Mouse (Mus musculus) forebrain, embryonic 11.5 days (tissue): ENCODE data around the gene Padi3. TPM values are rescaled to one million over a fixed set of nuclear protein-coding genes. Genes with fewer than 3 reads are reported as not detected.
A peak's percentile ranks its signal among the peaks of the same experiment; 100 is the strongest.

Source experiments
- ATAC-seq: fragments of 200-750 bp; cut with Nextera tagmentation; replicated peaks from 2 replicates; pipeline ENCODE4 v1.8.0; 2017; ENCODE audit warnings: moderate TSS enrichment; ENCODE audit not compliant: low FRiP score
- DNase-seq: peaks from one replicate; pipeline ENCODE4 v3.0.0-alpha.2; 2017; ENCODE audit warnings: low spot score
- H3K27ac ChIP-seq: fragments of 300-500 bp; sonication (generic); 2 replicates; pipeline ENCODE4 v1.5.1; 2014; ENCODE audit warnings: low read depth, low read length
- H3K27me3 ChIP-seq: fragments of 300-500 bp; sonication (generic); 2 replicates; pipeline ENCODE4 v1.6.1; 2014; ENCODE audit warnings: mild to moderate bottlenecking, low read length, mixed read lengths; ENCODE audit not compliant: control insufficient read depth, insufficient read depth
- H3K36me3 ChIP-seq: fragments of 300-500 bp; sonication (generic); 2 replicates; pipeline ENCODE4 v1.6.1; 2014; ENCODE audit warnings: mild to moderate bottlenecking, low read length, moderate library complexity, mixed read lengths; ENCODE audit not compliant: control insufficient read depth, insufficient read depth
- H3K4me1 ChIP-seq: fragments of 300-500 bp; sonication (generic); replicated peaks from 2 replicates; pipeline ENCODE4 v1.6.1; 2014; ENCODE audit warnings: low read length, mixed read lengths; ENCODE audit not compliant: control insufficient read depth, insufficient read depth
- H3K4me2 ChIP-seq: fragments of 300-500 bp; sonication (generic); 2 replicates; pipeline ENCODE4 v1.6.1; 2014; ENCODE audit warnings: low read depth, mild to moderate bottlenecking, low read length, moderate library complexity, mixed read lengths; ENCODE audit not compliant: severe bottlenecking
- H3K4me3 ChIP-seq: fragments of 300-500 bp; sonication (generic); 2 replicates; pipeline ENCODE4 v1.5.1; 2014; ENCODE audit warnings: low read depth, low read length
- H3K9ac ChIP-seq: fragments of 300-500 bp; sonication (generic); 2 replicates; pipeline ENCODE4 v1.6.1; 2014; ENCODE audit warnings: low read length
- H3K9me3 ChIP-seq: fragments of 300-500 bp; sonication (generic); 2 replicates; pipeline ENCODE4 v1.6.1; 2016; ENCODE audit warnings: low read length, mixed read lengths; ENCODE audit not compliant: control insufficient read depth
- WGBS: fragments of 180-500 bp; shearing (Covaris S2); extraction: QIAGEN DNeasy Blood & Tissue Kit; methylation state at CpG from one replicate; pipeline ENCODE4 v1.1.7; 2014; 5-methylcytosine and 5-hydroxymethylcytosine counted together
- polyA plus RNA-seq: library from polyadenylated mRNA; unstranded; fragments of >200 nt; fragmentation: Nextera tagmentation; extraction: Ambion mirVana; gene quantifications from 2 replicates; pipeline ENCODE4 v1.2.1, GENCODE M21; 2014

Gene Padi3
- polyA plus RNA-seq, 1 experiment from 2014 or later = not detected

DNA sequence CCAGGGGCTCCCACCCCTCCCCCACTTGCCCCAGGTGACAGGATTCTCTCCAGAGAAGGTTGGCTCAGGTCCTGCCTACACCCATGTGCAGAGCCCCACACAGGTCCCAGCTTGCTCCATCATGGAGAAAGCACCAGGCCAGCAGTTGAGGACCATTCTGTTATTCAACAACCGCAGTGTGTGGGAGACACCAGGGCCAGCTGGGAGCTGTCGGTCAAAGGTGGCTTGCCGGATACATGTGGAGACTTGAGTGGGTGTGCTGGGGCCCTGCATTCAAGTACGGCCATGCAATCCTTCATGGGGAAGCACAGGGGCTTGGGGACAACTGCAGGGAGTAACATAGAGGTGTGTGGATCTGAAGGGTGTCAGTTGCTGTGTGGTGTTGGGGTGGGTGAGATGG is 21.4 kb upstream of the Padi3 start:
- 96% methylated on average over 4 of the region's 4 CpGs for WGBS
- Histone ChIP-seq H3K4me3 (no peak overlapping the region), H3K27me3 (no peaks in the 10 kb centered on the region), H3K4me1 (peaks cover 4% of the 10 kb centered on the region; the same call in 1 of the 2 replicates), H3K4me2 (no peak overlapping the region), H3K9me3 (no peaks in the 10 kb centered on the region), H3K36me3 (no peaks in the 10 kb centered on the region), H3K9ac (no peak overlapping the region), H3K27ac (no peak overlapping the region)
- no peak for DNase-seq
- no peak for ATAC-seq

DNA sequence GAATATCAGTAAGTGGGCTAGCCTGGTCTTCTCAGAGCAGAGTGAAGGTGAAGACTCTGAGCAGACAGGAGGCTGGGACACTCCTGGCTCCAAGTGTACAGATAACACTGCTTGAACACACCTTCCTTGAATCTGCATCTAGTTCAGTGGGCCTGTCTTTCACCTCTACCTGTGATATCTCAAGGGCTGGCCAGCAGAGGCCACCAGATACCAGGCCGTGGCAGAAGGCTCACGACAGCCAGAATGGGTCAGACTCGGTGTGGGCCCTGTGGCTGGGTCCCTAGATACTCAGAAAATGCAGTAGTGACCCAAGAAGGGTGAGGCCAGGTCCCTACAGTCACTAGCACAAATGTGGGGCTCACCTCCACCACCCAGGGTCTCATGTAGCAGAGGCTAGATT is 16.8 kb upstream of the Padi3 start:
- no peaks in the 10 kb centered on the region for H3K9me3 ChIP-seq
- 55% methylated on average over 3 of the region's 3 CpGs for WGBS
- H3K36me3 ChIP-seq = no peaks in the 10 kb centered on the region
- DNase-seq = no peak
- ATAC-seq = no peak
- no peak overlapping the region for H3K4me2 ChIP-seq
- no peaks in the 10 kb centered on the region for H3K4me1 ChIP-seq
- no peak overlapping the region for H3K9ac ChIP-seq
- no peak overlapping the region for H3K4me3 ChIP-seq
- no peak overlapping the region for H3K27ac ChIP-seq
- no peaks in the 10 kb centered on the region for H3K27me3 ChIP-seq

DNA sequence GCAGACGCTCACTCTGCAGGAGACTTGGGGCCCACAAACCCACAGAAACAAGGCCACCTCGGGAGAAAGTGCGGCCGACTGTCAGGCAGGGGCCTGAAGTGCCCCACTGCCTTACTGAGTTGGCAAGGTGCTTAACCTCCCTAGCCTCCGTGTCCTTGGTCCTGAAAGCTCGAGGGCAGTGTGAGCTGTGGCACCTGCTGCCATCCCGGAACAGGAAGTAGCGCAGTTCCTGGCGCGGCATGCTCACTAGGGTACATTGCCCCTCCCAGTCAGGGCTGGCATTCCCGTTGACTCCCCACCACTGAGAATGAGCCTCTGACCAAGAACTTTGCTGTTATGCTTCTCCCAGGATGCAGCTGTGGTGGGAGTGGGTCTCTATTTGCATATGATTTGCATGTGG is 15.5 kb upstream of the Padi3 start:
- ATAC-seq (no peak), DNase-seq (no peak)
- 59% methylated on average over 11 of the region's 11 CpGs for WGBS
- Histone ChIP-seq H3K9me3 (no peaks in the 10 kb centered on the region), H3K27me3 (no peaks in the 10 kb centered on the region), H3K27ac (no peak overlapping the region), H3K9ac (no peak overlapping the region), H3K4me1 (no peaks in the 10 kb centered on the region), H3K4me3 (no peak overlapping the region), H3K4me2 (no peak overlapping the region), H3K36me3 (no peaks in the 10 kb centered on the region)

DNA sequence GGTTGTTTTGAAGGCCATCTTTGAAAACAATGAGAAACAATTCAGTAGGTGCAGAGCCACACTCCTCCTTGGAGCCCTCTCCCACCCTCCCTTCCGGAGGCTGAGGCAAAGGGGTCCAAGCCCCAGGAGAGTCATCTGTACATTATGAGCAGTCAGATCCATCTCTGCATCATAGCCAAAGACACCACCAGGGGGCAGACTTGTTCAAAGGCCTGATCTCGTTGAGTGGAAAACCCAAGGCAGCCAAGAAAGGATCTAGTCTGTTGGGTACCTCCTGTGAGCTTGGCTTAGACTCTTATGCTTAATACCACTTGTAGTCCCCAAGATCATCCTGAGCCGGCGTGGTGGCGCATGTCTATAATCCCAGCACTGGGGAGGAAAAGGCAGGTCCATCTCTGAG is 11.5 kb upstream of the Padi3 start:
- H3K27me3 ChIP-seq = no peaks in the 10 kb centered on the region
- H3K9ac ChIP-seq = no peak overlapping the region
- DNase-seq (peak; percentile 68), ATAC-seq (no peak)
- H3K4me3 ChIP-seq = no peak overlapping the region
- no peaks in the 10 kb centered on the region for H3K36me3 ChIP-seq
- no peaks in the 10 kb centered on the region for H3K9me3 ChIP-seq
- H3K27ac ChIP-seq = no peak overlapping the region
- H3K4me1 ChIP-seq = no peaks in the 10 kb centered on the region
- H3K4me2 ChIP-seq = no peak overlapping the region
- 74% methylated on average over 5 of the region's 5 CpGs for WGBS

DNA sequence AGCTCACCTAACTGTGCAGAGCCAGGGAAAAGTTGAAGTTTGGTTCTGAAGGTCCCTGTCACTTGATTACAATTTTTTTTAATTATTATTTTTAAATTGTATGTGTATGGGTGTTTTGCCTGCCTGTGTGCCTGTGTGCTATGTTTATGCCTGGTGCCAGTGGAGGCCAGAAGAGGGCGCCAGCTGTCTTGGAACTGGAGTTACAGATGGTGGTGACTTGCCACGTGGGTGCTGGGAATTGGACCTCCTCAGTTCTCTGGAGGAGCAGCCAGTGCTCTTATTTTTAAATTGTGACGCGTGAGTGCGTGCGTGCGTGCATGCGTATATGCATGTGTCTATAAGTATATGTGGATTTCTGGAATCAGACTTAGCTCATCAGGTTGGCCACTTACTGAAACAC is 7.0 kb upstream of the Padi3 start:
- no peak for DNase-seq
- H3K4me2 ChIP-seq = no peak overlapping the region
- H3K9ac ChIP-seq = no peak overlapping the region
- no peaks in the 10 kb centered on the region for H3K36me3 ChIP-seq
- H3K4me3 ChIP-seq = no peak overlapping the region
- H3K9me3 ChIP-seq = no peaks in the 10 kb centered on the region
- H3K27me3 ChIP-seq = no peaks in the 10 kb centered on the region
- 0 out of 2 replicates have a peak, but pooled peaks cover 8% of the 10 kb centered on the region for H3K4me1 ChIP-seq
- no peak for ATAC-seq
- no peak overlapping the region for H3K27ac ChIP-seq
- 90% methylated on average over 8 of the region's 8 CpGs for WGBS

DNA sequence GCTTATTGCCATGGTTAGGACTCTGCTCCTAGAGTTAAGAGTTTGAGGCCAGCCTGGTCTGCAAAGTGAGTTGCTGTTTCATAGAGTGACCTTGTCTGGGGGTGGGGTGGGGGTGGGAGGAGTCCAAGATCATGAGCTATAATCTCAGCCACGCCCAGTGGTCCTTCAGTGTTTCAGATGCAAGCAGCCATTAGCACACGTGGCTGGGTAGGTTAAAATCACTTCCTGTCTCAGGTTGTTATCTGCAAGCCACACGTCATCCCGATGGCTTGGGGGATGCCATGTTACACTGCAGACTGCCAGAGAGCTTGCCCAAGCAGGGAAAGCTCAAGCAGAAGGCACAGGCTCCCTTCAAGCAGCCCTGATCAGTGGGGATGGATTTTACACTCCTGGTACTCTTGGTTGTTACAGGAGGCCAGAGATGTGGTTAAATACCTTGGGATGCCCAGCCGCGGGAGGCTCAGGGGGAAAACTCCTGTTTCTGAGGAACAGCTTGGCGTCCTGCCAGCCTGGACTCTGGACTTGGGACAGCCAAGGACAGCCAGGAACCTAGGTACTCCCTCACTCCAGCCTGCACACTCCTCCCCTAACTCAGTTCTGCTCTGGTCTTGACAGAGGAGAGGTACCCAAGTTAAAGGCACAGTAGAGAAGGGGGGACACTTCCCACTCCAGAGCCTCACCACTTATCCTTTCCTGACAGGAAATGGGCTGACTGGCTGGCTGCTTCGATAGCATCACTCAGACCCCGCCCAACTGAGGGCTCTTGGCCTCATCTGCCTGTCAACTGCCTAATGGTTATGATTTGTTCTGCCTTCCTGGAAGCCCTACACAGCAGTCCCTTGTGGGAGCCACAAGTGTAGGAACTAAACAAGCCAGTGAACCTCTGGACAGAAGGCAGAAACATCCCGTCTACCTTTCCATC is 5.8 kb upstream of the Padi3 start:
- 73% methylated on average over 10 of the region's 10 CpGs for WGBS
- H3K27me3 ChIP-seq = no peaks in the 10 kb centered on the region
- ATAC-seq = no peak

DNA sequence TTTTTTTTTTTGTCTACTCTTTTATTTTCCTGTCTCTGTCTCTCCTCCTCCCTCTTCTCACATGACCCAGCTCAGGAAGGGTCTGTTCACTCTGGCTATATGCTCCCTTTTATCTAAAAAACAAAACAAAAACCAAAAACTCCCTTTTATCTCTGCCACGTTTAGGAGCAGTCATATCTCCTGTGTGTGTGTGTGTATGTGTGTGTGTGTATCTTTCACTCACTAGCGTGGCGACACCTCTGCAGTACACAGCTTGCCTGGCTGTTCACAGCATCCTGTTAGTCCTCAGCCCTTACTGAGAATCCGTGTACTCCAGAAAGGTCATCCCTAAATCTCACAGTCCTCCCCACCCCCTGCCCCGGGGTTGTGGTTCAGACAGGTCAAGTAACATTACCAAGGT is 5.0 kb upstream of the Padi3 start:
- Histone ChIP-seq H3K4me2 (no peak overlapping the region), H3K4me1 (0 out of 2 replicates have a peak, but pooled peaks cover 8% of the 10 kb centered on the region), H3K9ac (no peak overlapping the region), H3K36me3 (no peaks in the 10 kb centered on the region), H3K27me3 (no peaks in the 10 kb centered on the region), H3K27ac (no peak overlapping the region), H3K4me3 (no peak overlapping the region), H3K9me3 (no peaks in the 10 kb centered on the region)
- WGBS = 75% methylated on average over 5 of the region's 5 CpGs
- no peak for ATAC-seq
- no peak for DNase-seq

More for the DNA sequence above, 5.8 kb upstream of the Padi3 start:
- Histone ChIP-seq H3K9me3 (no peaks in the 10 kb centered on the region), H3K9ac (no peak overlapping the region), H3K4me1 (0 out of 2 replicates have a peak, but pooled peaks cover 8% of the 10 kb centered on the region), H3K36me3 (no peaks in the 10 kb centered on the region), H3K4me2 (no peak overlapping the region), H3K27ac (no peak overlapping the region), H3K4me3 (no peak overlapping the region)
- DNase-seq = no peak

DNA sequence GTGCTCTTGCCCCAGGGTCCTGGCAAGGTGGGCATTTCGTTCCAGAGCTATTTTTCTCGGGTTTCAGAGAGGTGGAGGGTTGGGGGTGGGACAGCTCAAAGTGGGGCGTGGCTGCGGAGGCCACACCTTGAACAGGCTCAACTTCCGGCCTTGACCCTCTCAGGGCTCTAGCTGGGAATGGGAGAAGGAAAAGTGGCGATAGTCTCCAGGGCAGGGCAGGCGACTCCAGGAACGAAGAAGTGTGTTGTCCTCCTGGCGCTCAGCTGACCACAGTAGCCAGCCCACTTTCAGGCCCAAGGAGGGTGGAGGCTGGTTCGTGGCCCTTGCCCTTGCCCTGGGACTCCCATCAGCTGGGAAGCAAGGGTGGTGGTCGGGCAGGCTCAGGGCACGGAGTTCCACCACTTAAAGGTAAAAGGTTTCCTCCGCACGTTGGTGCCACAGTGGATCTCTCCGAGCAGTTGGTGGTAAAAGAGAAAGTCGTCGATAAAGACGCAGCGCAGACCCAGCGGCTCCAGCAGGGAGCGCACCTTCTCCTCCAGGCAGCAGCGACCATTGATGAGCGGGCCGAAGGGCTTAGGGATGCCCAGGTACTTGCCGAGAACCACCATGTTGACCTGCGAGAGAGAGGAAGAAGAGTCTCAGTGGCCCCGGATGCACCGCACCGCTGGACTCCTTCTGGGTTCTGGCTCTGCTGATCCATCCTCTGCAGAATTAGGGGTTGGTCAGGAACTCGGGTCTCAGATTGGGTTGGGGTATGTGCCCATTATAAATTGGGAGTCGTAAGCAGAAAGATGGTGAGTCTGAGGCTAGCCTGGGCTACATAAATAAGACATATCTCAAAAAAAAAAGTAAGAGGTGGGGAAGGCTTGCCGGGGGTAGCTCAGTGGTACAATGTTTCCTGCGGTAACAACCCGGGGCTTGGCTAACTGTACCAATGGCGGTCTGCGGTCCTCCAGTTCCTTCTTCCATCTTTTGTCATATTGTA is 4.1 kb upstream of the Padi3 start:
- ATAC-seq (peak; percentile 53; the same call in 1 of the 2 replicates), DNase-seq (peak; percentile 67)
- no peak overlapping the region for H3K27ac ChIP-seq
- no peaks in the 10 kb centered on the region for H3K9me3 ChIP-seq
- H3K4me1 ChIP-seq = 0 out of 2 replicates have a peak, but pooled peaks cover 8% of the 10 kb centered on the region
- no peaks in the 10 kb centered on the region for H3K36me3 ChIP-seq
- 25% methylated on average over 36 of the region's 36 CpGs for WGBS
- H3K4me2 ChIP-seq = peak overlapping the region; percentile 63
- peak overlapping the region; percentile 43; the same call in 1 of the 2 replicates for H3K9ac ChIP-seq
- H3K4me3 ChIP-seq = peak overlapping the region; percentile 28
- no peaks in the 10 kb centered on the region for H3K27me3 ChIP-seq
